ENCODE assay signal across 8 mouse cellular contexts in genomic region chrX:73716109-73716661, GRCm38 (mm10). TPM values are rescaled to one million over a fixed set of nuclear protein-coding genes. Genes with fewer than 3 reads are reported as not detected.
DNase-seq lines count a peak whose midpoint lies in the region; ATAC-seq lines count a peak whose summit lies in the region.

Gene Bcap31, minus strand, starts transcription at chrX:73716175.
Gene Abcd1, plus strand, starts transcription at chrX:73716597.

- H3K27me3 ChIP-seq in heart, embryonic 13.5 days (replicated peaks) = no peaks in the 10 kb centered on the region; the same call in 1 of the 2 replicates
- H3K27me3 ChIP-seq in liver, embryonic 12.5 days (replicated peaks) = no peaks in the 10 kb centered on the region
- no peaks in the 10 kb centered on the region for H3K27me3 ChIP-seq in stomach, embryonic 15.5 days (replicated peaks)

- 18% methylated on average over 42 of the region's 45 CpGs for WGBS in heart, embryonic 13.5 days
- 11% methylated on average over 37 of the region's 45 CpGs for WGBS in liver, embryonic 12.5 days (ENCODE audit: insufficient replicate concordance)
- 24% methylated on average over 37 of the region's 45 CpGs for WGBS in stomach, embryonic 15.5 days

- H3K4me3 ChIP-seq in heart, embryonic 13.5 days = peak within 1 kb of the TSS; percentile 60
- H3K4me3 ChIP-seq in liver, embryonic 12.5 days = peak within 1 kb of the TSS; percentile 68
- peak within 1 kb of the TSS; percentile 50 for H3K4me3 ChIP-seq in stomach, embryonic 15.5 days (replicated peaks)

- H3K9me3 ChIP-seq in heart, embryonic 13.5 days = no peaks in the 10 kb centered on the region
- no peaks in the 10 kb centered on the region for H3K9me3 ChIP-seq in liver, embryonic 12.5 days (replicated peaks)
- no peaks in the 10 kb centered on the region for H3K9me3 ChIP-seq in stomach, embryonic 15.5 days

- DNase-seq in CD4-positive helper T cell, adult 2 months (ENCODE audit: low read depth, low spot score) = peak; percentile 98
- peak; percentile 78 for DNase-seq in brain, embryonic 18.5 days (ENCODE audit: low read depth, low spot score)
- peak; percentile 97 for DNase-seq in kidney, postnatal 10 days
- DNase-seq in natural killer cell, adult 2 months (ENCODE audit: low spot score in 2 of 2) = peak; percentile 95 to 97

- peak within 1 kb of the TSS; percentile 82 for H3K9ac ChIP-seq in heart, embryonic 13.5 days
- H3K9ac ChIP-seq in liver, embryonic 12.5 days = peak within 1 kb of the TSS; percentile 78
- H3K9ac ChIP-seq in stomach, embryonic 15.5 days = peak within 1 kb of the TSS; percentile 34

- H3K36me3 ChIP-seq in heart, embryonic 13.5 days = peaks cover 27% of the 10 kb centered on the region
- H3K36me3 ChIP-seq in liver, embryonic 12.5 days = peaks cover 24% of the 10 kb centered on the region
- H3K36me3 ChIP-seq in stomach, embryonic 15.5 days = 0 out of 2 replicates have a peak, but pooled peaks cover 2% of the 10 kb centered on the region

- H3K4me2 ChIP-seq in heart, embryonic 13.5 days = peak within 1 kb of the TSS; percentile 79
- peak within 1 kb of the TSS; percentile 85 for H3K4me2 ChIP-seq in liver, embryonic 12.5 days
- peak within 1 kb of the TSS; percentile 58 for H3K4me2 ChIP-seq in stomach, embryonic 15.5 days

- ATAC-seq in erythroid progenitor cell, adult 5-6 weeks (replicated peaks; ENCODE audit: low FRiP score, poor library complexity, severe bottlenecking) = peak; percentile 88
- ATAC-seq in heart, embryonic 13.5 days (ENCODE audit: extremely low read depth, insufficient number of reproducible peaks, low FRiP score, low TSS enrichment) = peak; percentile 87
- peak; percentile 89 for ATAC-seq in liver, embryonic 12.5 days
- peak; percentile 93 for ATAC-seq in stomach, embryonic 15.5 days (ENCODE audit: insufficient read depth, low FRiP score, low read depth)

- peak within 1 kb of the TSS; percentile 84 for H3K27ac ChIP-seq in heart, embryonic 13.5 days (replicated peaks)
- peak within 1 kb of the TSS; percentile 94 for H3K27ac ChIP-seq in liver, embryonic 12.5 days
- H3K27ac ChIP-seq in stomach, embryonic 15.5 days = peak within 1 kb of the TSS; percentile 87

- peaks cover 39% of the 10 kb centered on the region for H3K4me1 ChIP-seq in heart, embryonic 13.5 days
- peaks cover 41% of the 10 kb centered on the region for H3K4me1 ChIP-seq in liver, embryonic 12.5 days
- H3K4me1 ChIP-seq in stomach, embryonic 15.5 days = no peaks in the 10 kb centered on the region; the same call in 1 of the 2 replicates

RNA-seq across cellular contexts. Expression of gene Bcap31, which starts in this region (rescaled TPM):
- total RNA-seq in erythroid progenitor cell, adult 5-6 weeks (2015; ENCODE audit: low replicate concordance) = 110 and 144 TPM in 2 replicates
- total RNA-seq in erythroid progenitor cell, adult 5-6 weeks (2017; ENCODE audit: low replicate concordance) = 56.3 and 68.2 TPM in 2 replicates
- 166 and 185 TPM in 2 replicates for polyA plus RNA-seq in heart, embryonic 13.5 days (2015; fragmentation: Nextera tagmentation; extraction: Ambion mirVana)
- 173 and 175 TPM in 2 replicates for polyA plus RNA-seq in liver, embryonic 12.5 days (2016; fragmentation: Nextera tagmentation; extraction: Ambion mirVana)
- 270 and 283 TPM in 2 replicates for polyA plus RNA-seq in stomach, embryonic 15.5 days (2015; fragmentation: Nextera tagmentation; extraction: Ambion mirVana)

RNA-seq across cellular contexts. Expression of gene Abcd1, which starts in this region (rescaled TPM):
- 11.5 and 14.7 TPM in 2 replicates for total RNA-seq in erythroid progenitor cell, adult 5-6 weeks (2015; ENCODE audit: low replicate concordance)
- total RNA-seq in erythroid progenitor cell, adult 5-6 weeks (2017; ENCODE audit: low replicate concordance) = 1.7 and 3.8 TPM in 2 replicates
- 12.3 and 12.4 TPM in 2 replicates for polyA plus RNA-seq in heart, embryonic 13.5 days (2015; fragmentation: Nextera tagmentation; extraction: Ambion mirVana)
- polyA plus RNA-seq in liver, embryonic 12.5 days (2016; fragmentation: Nextera tagmentation; extraction: Ambion mirVana) = 9.9 and 10.6 TPM in 2 replicates
- polyA plus RNA-seq in stomach, embryonic 15.5 days (2015; fragmentation: Nextera tagmentation; extraction: Ambion mirVana) = 18.6 and 19.5 TPM in 2 replicates

Comparison
In these comparisons a context has a peak if more than half of its experiments do, and no peak if none do; other contexts are left out.
1. Peak in every context shown above with its lines: DNase-seq, ATAC-seq, H3K4me3 ChIP-seq and H3K27ac ChIP-seq.